Mouse (Mus musculus): ENCODE results near the gene Kctd21. TPM values are rescaled to one million over a fixed set of nuclear protein-coding genes. Genes with fewer than 3 reads are reported as not detected.

Kctd21 gene
- polyA plus RNA-seq, 1 experiment from 2014 or later, result 1.4 TPM

DNA sequence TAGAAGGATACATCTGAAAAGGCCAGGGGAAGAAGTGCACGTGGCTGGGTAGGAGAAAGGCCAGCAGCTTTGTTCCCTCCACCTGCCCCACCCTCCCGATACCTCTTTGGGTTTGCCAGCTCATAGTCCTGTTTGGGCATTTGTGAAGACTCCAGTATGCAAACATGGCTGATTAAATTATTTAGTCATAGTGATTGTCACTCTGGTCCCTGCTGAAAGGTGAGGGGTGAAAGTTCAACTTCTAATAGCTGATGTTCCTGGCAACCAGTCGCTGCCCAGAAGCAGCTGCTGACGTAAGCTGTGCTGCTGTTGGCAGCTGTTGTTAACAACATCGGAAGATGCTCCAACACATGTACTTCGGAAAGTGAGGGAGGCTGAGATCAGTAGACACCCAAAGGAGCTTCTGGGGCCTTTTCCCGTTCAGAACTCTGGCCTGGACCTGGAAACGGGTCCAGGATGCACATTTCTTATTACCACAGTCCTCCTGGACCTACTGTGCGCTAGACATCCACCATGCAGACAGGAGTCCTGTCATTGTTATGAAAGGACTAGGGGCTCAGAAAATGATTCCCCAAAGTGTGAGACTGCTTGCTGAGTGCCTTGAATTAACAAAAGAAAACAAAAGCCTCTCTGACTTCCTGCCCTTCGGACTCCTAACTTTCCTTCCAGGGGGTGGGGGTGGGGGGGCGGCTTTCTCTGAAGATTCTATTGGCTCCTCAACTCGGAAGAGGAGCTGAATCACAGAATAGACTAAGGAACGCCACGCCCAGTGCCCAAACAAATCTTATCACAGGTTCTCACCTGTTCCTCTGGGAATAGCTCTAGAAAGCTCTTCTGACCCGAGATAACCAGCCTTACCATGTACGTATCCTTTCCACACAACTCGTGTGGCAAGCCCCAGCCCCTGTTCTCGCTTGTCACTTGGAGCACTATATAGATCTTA, 9.1 kb downstream of the Kctd21 start:
- no peak overlapping the region for H3K4me2 ChIP-seq (ENCODE audit: low read depth, low read length)
- no peak overlapping the region for H3K9ac ChIP-seq (ENCODE audit: low read depth, low read length)

GRCm38 (mm10) chr7:97342961-97343360, 10.8 kb downstream of the Kctd21 start:
- no peak overlapping the region for H3K9ac ChIP-seq (ENCODE audit: low read depth, low read length)
- H3K27ac ChIP-seq (ENCODE audit: low read length), result no peak overlapping the region
- H3K4me1 ChIP-seq (ENCODE audit: control insufficient read depth, low read depth, low read length), result peaks cover 6% of the 10 kb centered on the region
- no peaks in the 10 kb centered on the region for H3K36me3 ChIP-seq (ENCODE audit: control insufficient read depth, insufficient read depth)
- H3K4me2 ChIP-seq (ENCODE audit: low read depth, low read length), result no peak overlapping the region
- no peaks in the 10 kb centered on the region for H3K9me3 ChIP-seq (replicated peaks; ENCODE audit: control insufficient read depth, low read length)
- no peak for ATAC-seq (ENCODE audit: low read depth)
- no peaks in the 10 kb centered on the region for H3K27me3 ChIP-seq (ENCODE audit: control insufficient read depth, insufficient read depth, low read depth, low read length)
- 46% methylated on average over 2 of the region's 2 CpGs for WGBS (ENCODE audit: insufficient replicate concordance)
- H3K4me3 ChIP-seq (ENCODE audit: low read depth, low read length), result no peak overlapping the region

More for the DNA sequence above, 9.1 kb downstream of the Kctd21 start:
- Histone ChIP-seq H3K27ac (ENCODE audit: low read length) (no peak overlapping the region), H3K9me3 (replicated peaks; ENCODE audit: control insufficient read depth, low read length) (no peaks in the 10 kb centered on the region), H3K4me3 (ENCODE audit: low read depth, low read length) (no peak overlapping the region), H3K36me3 (ENCODE audit: control insufficient read depth, insufficient read depth) (no peaks in the 10 kb centered on the region), H3K4me1 (ENCODE audit: control insufficient read depth, low read depth, low read length) (peaks cover 6% of the 10 kb centered on the region), H3K27me3 (ENCODE audit: control insufficient read depth, insufficient read depth, low read depth, low read length) (no peaks in the 10 kb centered on the region)
- peak; percentile 33; the same call in 1 of the 2 replicates for ATAC-seq (ENCODE audit: low read depth)
- 46% methylated on average over 18 of the region's 18 CpGs for WGBS (ENCODE audit: insufficient replicate concordance)

DNA sequence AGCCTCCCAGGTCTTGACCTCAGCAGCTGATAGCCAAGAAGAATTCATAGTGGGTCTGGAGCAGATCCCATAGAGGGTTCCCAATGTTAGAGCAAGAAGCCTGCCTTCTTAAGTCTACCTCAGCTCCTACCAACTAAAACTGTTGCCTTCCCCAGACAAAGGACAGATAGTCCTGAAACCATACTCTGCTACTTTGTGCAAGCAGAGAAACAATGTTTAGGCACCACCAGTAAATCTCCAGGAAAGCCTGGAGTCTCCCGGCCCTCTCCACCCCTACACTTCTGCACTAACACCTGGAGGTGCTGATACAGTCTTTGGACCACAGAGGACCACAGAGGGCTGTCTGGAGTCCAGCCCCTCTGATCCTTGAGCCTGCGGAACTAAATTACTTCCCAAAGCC, 12.5 kb downstream of the Kctd21 start:
- no peaks in the 10 kb centered on the region for H3K27me3 ChIP-seq (ENCODE audit: control insufficient read depth, insufficient read depth, low read depth, low read length)
- no peak for ATAC-seq (ENCODE audit: low read depth)
- peaks cover 6% of the 10 kb centered on the region for H3K4me1 ChIP-seq (ENCODE audit: control insufficient read depth, low read depth, low read length)
- H3K36me3 ChIP-seq (ENCODE audit: control insufficient read depth, insufficient read depth), result no peaks in the 10 kb centered on the region
- no peak overlapping the region for H3K9ac ChIP-seq (ENCODE audit: low read depth, low read length)
- no peak overlapping the region for H3K4me3 ChIP-seq (ENCODE audit: low read depth, low read length)
- H3K27ac ChIP-seq (ENCODE audit: low read length), result no peak overlapping the region
- no peaks in the 10 kb centered on the region for H3K9me3 ChIP-seq (replicated peaks; ENCODE audit: control insufficient read depth, low read length)
- no peak overlapping the region for H3K4me2 ChIP-seq (ENCODE audit: low read depth, low read length)
- WGBS (ENCODE audit: insufficient replicate concordance), result 76% methylated on average over 2 of the region's 2 CpGs

DNA sequence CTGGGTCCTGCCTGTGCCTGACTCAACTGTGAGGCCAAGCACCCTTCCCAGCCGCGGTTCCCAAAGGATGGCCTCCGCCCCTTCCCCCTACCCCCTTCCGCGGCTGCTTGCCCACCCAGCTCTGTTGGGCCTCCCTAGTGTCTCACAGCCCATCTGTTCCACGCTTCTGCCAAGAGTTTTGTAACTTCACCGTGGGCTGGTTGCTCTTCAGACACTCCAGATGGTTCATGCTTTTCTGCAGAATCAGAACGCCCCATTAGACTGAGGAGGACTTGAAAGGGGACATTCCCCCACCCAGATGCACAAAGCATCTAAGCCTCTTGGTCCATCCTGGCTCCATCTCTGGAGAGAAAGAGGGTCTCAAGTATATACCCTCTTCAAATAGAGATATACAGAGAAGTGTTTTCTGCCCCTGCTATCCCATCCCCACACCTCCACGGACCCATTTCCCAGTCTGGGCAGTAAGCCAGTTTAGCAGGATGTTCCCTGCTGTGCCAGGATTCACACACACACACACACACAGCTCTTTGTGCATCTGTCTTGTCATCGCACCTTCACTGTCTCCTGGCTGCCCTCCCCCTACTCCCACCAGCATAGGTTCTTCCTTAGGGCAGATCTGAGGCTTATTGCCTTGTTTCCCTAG, 13.2 kb downstream of the Kctd21 start:
- no peak for ATAC-seq (ENCODE audit: low read depth)
- Histone ChIP-seq H3K27ac (ENCODE audit: low read length) (no peak overlapping the region), H3K4me2 (ENCODE audit: low read depth, low read length) (no peak overlapping the region), H3K36me3 (ENCODE audit: control insufficient read depth, insufficient read depth) (no peaks in the 10 kb centered on the region), H3K27me3 (ENCODE audit: control insufficient read depth, insufficient read depth, low read depth, low read length) (no peaks in the 10 kb centered on the region), H3K9me3 (replicated peaks; ENCODE audit: control insufficient read depth, low read length) (no peaks in the 10 kb centered on the region), H3K4me1 (ENCODE audit: control insufficient read depth, low read depth, low read length) (peaks cover 6% of the 10 kb centered on the region), H3K4me3 (ENCODE audit: low read depth, low read length) (no peak overlapping the region), H3K9ac (ENCODE audit: low read depth, low read length) (no peak overlapping the region)
- WGBS (ENCODE audit: insufficient replicate concordance), result 61% methylated on average over 10 of the region's 10 CpGs

- Histone ChIP-seq H3K9ac (ENCODE audit: low read depth, low read length) (no peak overlapping the region), H3K27ac (ENCODE audit: low read length) (no peak overlapping the region), H3K36me3 (ENCODE audit: control insufficient read depth, insufficient read depth) (no peaks in the 10 kb centered on the region), H3K4me2 (ENCODE audit: low read depth, low read length) (no peak overlapping the region), H3K4me1 (ENCODE audit: control insufficient read depth, low read depth, low read length) (peaks cover 5% of the 10 kb centered on the region), H3K4me3 (ENCODE audit: low read depth, low read length) (no peak overlapping the region), H3K27me3 (ENCODE audit: control insufficient read depth, insufficient read depth, low read depth, low read length) (no peaks in the 10 kb centered on the region), H3K9me3 (replicated peaks; ENCODE audit: control insufficient read depth, low read length) (no peaks in the 10 kb centered on the region)
- 46% methylated on average over 9 of the region's 9 CpGs for WGBS (ENCODE audit: insufficient replicate concordance)
- ATAC-seq (ENCODE audit: low read depth), result no peak
Observed at GRCm38 (mm10) chr7:97346111-97346821, 14.1 kb downstream of the Kctd21 start.

DNA sequence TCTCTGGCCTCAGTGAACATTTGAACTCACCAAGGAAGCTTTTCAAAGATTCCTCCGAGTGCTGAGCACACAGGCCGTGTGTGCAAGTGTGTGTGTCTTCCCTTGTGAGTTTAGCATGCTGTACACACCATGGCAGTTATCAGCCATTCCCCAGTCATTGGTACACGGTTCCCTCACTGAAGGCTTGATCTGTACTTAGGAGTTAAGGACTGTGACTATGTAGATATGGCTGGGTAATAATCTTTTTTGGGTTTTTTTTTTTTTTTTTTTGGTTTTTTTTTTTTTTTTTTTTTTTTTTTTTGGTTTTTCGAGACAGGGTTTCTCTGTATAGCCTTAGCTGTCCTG, 14.7 kb downstream of the Kctd21 start:
- Histone ChIP-seq H3K4me2 (ENCODE audit: low read depth, low read length) (no peak overlapping the region), H3K4me3 (ENCODE audit: low read depth, low read length) (no peak overlapping the region), H3K27ac (ENCODE audit: low read length) (no peak overlapping the region), H3K4me1 (ENCODE audit: control insufficient read depth, low read depth, low read length) (peaks cover 1% of the 10 kb centered on the region; the same call in 1 of the 2 replicates), H3K9ac (ENCODE audit: low read depth, low read length) (no peak overlapping the region), H3K9me3 (replicated peaks; ENCODE audit: control insufficient read depth, low read length) (no peaks in the 10 kb centered on the region), H3K27me3 (ENCODE audit: control insufficient read depth, insufficient read depth, low read depth, low read length) (no peaks in the 10 kb centered on the region), H3K36me3 (ENCODE audit: control insufficient read depth, insufficient read depth) (no peaks in the 10 kb centered on the region)
- 22% methylated on average over 4 of the region's 4 CpGs for WGBS (ENCODE audit: insufficient replicate concordance)
- peak; percentile 75 for ATAC-seq (ENCODE audit: low read depth)

GRCm38 (mm10) chr7:97347464-97347863, 15.3 kb downstream of the Kctd21 start:
- H3K9me3 ChIP-seq (replicated peaks; ENCODE audit: control insufficient read depth, low read length), result no peaks in the 10 kb centered on the region
- H3K36me3 ChIP-seq (ENCODE audit: control insufficient read depth, insufficient read depth), result no peaks in the 10 kb centered on the region
- no peaks in the 10 kb centered on the region for H3K27me3 ChIP-seq (ENCODE audit: control insufficient read depth, insufficient read depth, low read depth, low read length)
- ATAC-seq (ENCODE audit: low read depth), result no peak
- no peak overlapping the region for H3K27ac ChIP-seq (ENCODE audit: low read length)
- no peaks in the 10 kb centered on the region for H3K4me1 ChIP-seq (ENCODE audit: control insufficient read depth, low read depth, low read length)
- H3K4me3 ChIP-seq (ENCODE audit: low read depth, low read length), result no peak overlapping the region
- no peak overlapping the region for H3K4me2 ChIP-seq (ENCODE audit: low read depth, low read length)
- 84% methylated on average over 15 of the region's 15 CpGs for WGBS (ENCODE audit: insufficient replicate concordance)
- no peak overlapping the region for H3K9ac ChIP-seq (ENCODE audit: low read depth, low read length)

DNA sequence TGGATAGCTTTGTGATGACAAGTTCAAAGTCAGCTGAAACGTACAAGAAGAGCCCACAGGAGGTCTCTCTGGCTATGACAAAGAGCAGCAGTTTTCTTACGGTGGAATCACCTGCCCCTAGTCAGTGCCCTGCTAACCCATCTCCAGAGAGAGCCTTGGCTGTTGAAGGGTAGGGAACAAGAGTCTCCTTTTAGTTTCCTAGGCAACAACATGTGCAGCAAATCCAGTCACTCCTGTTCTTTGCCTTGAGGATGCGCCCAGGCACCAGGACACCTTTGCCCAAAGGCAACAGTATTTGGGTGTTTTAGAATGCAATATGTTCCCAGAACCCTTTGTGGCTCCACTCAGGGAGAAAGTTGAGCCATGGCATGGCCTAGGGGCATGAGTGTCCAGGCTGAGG, 16.2 kb downstream of the Kctd21 start:
- H3K27me3 ChIP-seq (ENCODE audit: control insufficient read depth, insufficient read depth, low read depth, low read length), result no peaks in the 10 kb centered on the region
- H3K9ac ChIP-seq (ENCODE audit: low read depth, low read length), result no peak overlapping the region
- no peak overlapping the region for H3K27ac ChIP-seq (ENCODE audit: low read length)
- H3K4me2 ChIP-seq (ENCODE audit: low read depth, low read length), result no peak overlapping the region
- 76% methylated on average over 3 of the region's 3 CpGs for WGBS (ENCODE audit: insufficient replicate concordance)
- no peaks in the 10 kb centered on the region for H3K36me3 ChIP-seq (ENCODE audit: control insufficient read depth, insufficient read depth)
- H3K9me3 ChIP-seq (replicated peaks; ENCODE audit: control insufficient read depth, low read length), result no peaks in the 10 kb centered on the region
- no peaks in the 10 kb centered on the region for H3K4me1 ChIP-seq (ENCODE audit: control insufficient read depth, low read depth, low read length)
- no peak for ATAC-seq (ENCODE audit: low read depth)
- H3K4me3 ChIP-seq (ENCODE audit: low read depth, low read length), result no peak overlapping the region

All from liver, embryonic 16.5 days (tissue).